Mouse (Mus musculus) cerebellum, adult 18-20 months (tissue): ENCODE measurements around the gene Rab3ip.

Experiments
- DNase-seq, 2 experiments: peaks; one replicate each; pipeline ENCODE4 v3.0.0; 2021

The Rab3ip gene

GRCm38 (mm10) chr10:116919368-116920317 lies 30.9 kb downstream of the Rab3ip start:
- DNase-seq, result no peak

GRCm38 (mm10) chr10:116916581-116916980 lies 34.0 kb downstream of the Rab3ip start:
- no peak for DNase-seq

GRCm38 (mm10) chr10:116915286-116915685 lies 35.3 kb downstream of the Rab3ip start:
- DNase-seq, result no peak

- no peak for DNase-seq
Observed at GRCm38 (mm10) chr10:116914586-116914985, 36.0 kb downstream of the Rab3ip start.

- DNase-seq, result no peak
Observed at GRCm38 (mm10) chr10:116913647-116914273, 36.8 kb downstream of the Rab3ip start.

GRCm38 (mm10) chr10:116912850-116913249 lies 37.7 kb downstream of the Rab3ip start:
- no peak for DNase-seq

GRCm38 (mm10) chr10:116908901-116909642 lies 41.5 kb downstream of the Rab3ip start:
- no peak for DNase-seq

- no peak for DNase-seq
Observed at GRCm38 (mm10) chr10:116906794-116907193, 43.8 kb downstream of the Rab3ip start.

- DNase-seq, result no peak
Observed at GRCm38 (mm10) chr10:116904503-116904908, 46.1 kb downstream of the Rab3ip start.

GRCm38 (mm10) chr10:116896336-116897177 lies 54.0 kb downstream of the Rab3ip start, which contains the start of gene Myrfl:
Gene Myrfl (minus strand): TSS chr10:116896919.
- DNase-seq, result no peak

- peak; percentile 16 to 22 for DNase-seq
Observed at GRCm38 (mm10) chr10:116895108-116895833, 55.3 kb downstream of the Rab3ip start.

- no peak for DNase-seq
Observed at GRCm38 (mm10) chr10:116894540-116894939, 56.0 kb downstream of the Rab3ip start.

- DNase-seq, result peak; percentile 63 to 78
Observed at GRCm38 (mm10) chr10:116893753-116894152, 56.8 kb downstream of the Rab3ip start.

- no peak for DNase-seq
Observed at GRCm38 (mm10) chr10:116890587-116890986, 60.0 kb downstream of the Rab3ip start.

- no peak for DNase-seq
Observed at GRCm38 (mm10) chr10:116884552-116884951, 66.0 kb downstream of the Rab3ip start.

GRCm38 (mm10) chr10:116883531-116883930 lies 67.0 kb downstream of the Rab3ip start:
- DNase-seq, result no peak

- DNase-seq, result peak; percentile 75 to 87
Observed at GRCm38 (mm10) chr10:116877436-116877835, 73.1 kb downstream of the Rab3ip start.

GRCm38 (mm10) chr10:116874490-116874889 lies 76.1 kb downstream of the Rab3ip start:
- DNase-seq, result no peak

GRCm38 (mm10) chr10:116872016-116872410 lies 78.6 kb downstream of the Rab3ip start:
- DNase-seq, result peak; percentile 39 to 51

GRCm38 (mm10) chr10:116871329-116872015 lies 79.1 kb downstream of the Rab3ip start:
- DNase-seq, result peak; percentile 83 to 92

GRCm38 (mm10) chr10:116870819-116871218 lies 79.8 kb downstream of the Rab3ip start:
- no peak for DNase-seq
